Comparison of ENCODE assay signal across 13 mouse cellular contexts in the genomic region with DNA sequence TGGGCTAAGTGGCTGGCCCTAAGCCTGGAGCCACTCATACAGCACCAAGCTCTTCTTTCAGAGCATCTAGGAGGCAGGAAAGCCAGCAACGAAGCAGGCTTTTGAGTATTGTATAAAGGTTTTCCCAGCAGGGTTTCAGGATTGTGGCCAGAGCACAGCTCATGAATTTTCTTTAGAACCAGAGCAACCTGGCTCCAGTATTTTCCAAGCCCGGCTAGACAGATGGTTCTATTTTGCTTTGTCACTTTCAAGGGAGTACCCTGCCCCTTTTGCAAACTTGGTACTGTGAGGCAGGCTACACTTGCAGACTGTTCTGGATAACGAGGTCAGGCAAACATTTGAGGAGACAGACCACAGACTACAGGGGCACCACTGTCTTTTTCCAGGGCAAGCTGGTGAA. TPM values are rescaled to one million over a fixed set of nuclear protein-coding genes. Genes with fewer than 3 reads are reported as not detected.
DNase-seq lines count a peak whose midpoint lies in the region; ATAC-seq lines count a peak whose summit lies in the region.
"Had no signal": no experiment of that assay in that cellular context is flagged by ENCODE, and none has a peak within 500 bp of the region (broad histone marks: within the 10 kb centered on the region; RNA-seq: fewer than 3 reads in every experiment).

No protein-coding gene starts in this region.

- no peak overlapping the region for H3K4me2 ChIP-seq in heart, embryonic 13.5 days
- H3K4me2 ChIP-seq: embryonic facial prominence, embryonic 12.5 days; liver, embryonic 15.5 days; midbrain, embryonic 12.5 days; stomach, embryonic 15.5 days had no signal

- H3K36me3 ChIP-seq in heart, embryonic 13.5 days: no peaks in the 10 kb centered on the region
- H3K36me3 ChIP-seq: embryonic facial prominence, embryonic 12.5 days; liver, embryonic 15.5 days; midbrain, embryonic 12.5 days; stomach, embryonic 15.5 days had no signal

- H3K27me3 ChIP-seq in heart, embryonic 13.5 days (replicated peaks): no peaks in the 10 kb centered on the region
- H3K27me3 ChIP-seq: embryonic facial prominence, embryonic 12.5 days; liver, embryonic 15.5 days; midbrain, embryonic 12.5 days; stomach, embryonic 15.5 days had no signal

- peak overlapping the region; percentile 62 for H3K27ac ChIP-seq in heart, embryonic 13.5 days (replicated peaks)
- H3K27ac ChIP-seq: embryonic facial prominence, embryonic 12.5 days; liver, embryonic 15.5 days; midbrain, embryonic 12.5 days; stomach, embryonic 15.5 days had no signal

- DNase-seq in heart, adult 18-20 months: no peak
- peak; percentile 28 for DNase-seq in brain, adult 2 months (ENCODE audit: low read depth, low spot score)
- peak; percentile 57 to 62 for DNase-seq in cerebellum, postnatal 10 days
- peak; percentile 7 to 23 for DNase-seq in layer of hippocampus, adult 18-20 months (ENCODE audit: low spot score in 2 of 2)
- DNase-seq in T-cell, adult 2 months (ENCODE audit: low spot score): no peak
- DNase-seq in right cerebral cortex, postnatal 25 days: no peak
- DNase-seq: kidney, adult 2 months had no signal

- no peaks in the 10 kb centered on the region for H3K9me3 ChIP-seq in heart, embryonic 13.5 days
- H3K9me3 ChIP-seq: embryonic facial prominence, embryonic 12.5 days; liver, embryonic 15.5 days; midbrain, embryonic 12.5 days; stomach, embryonic 15.5 days had no signal

- no peak overlapping the region for H3K9ac ChIP-seq in heart, embryonic 13.5 days
- H3K9ac ChIP-seq: embryonic facial prominence, embryonic 12.5 days; liver, embryonic 15.5 days; midbrain, embryonic 12.5 days; stomach, embryonic 15.5 days had no signal

- ATAC-seq in heart, embryonic 13.5 days (ENCODE audit: extremely low read depth, insufficient number of reproducible peaks, low FRiP score, low TSS enrichment): no peak
- ATAC-seq in megakaryocyte, adult 5-6 weeks (ENCODE audit: poor library complexity, severe bottlenecking): no peak

- WGBS in heart, embryonic 13.5 days: 34% methylated on average over 3 of the region's 3 CpGs

- H3K4me3 ChIP-seq in heart, embryonic 13.5 days: no peak overlapping the region
- H3K4me3 ChIP-seq: embryonic facial prominence, embryonic 12.5 days; liver, embryonic 15.5 days; midbrain, embryonic 12.5 days; stomach, embryonic 15.5 days had no signal

- H3K4me1 ChIP-seq in heart, embryonic 13.5 days: peaks cover 3% of the 10 kb centered on the region; the same call in 1 of the 2 replicates
- H3K4me1 ChIP-seq: liver, embryonic 15.5 days; stomach, embryonic 15.5 days had no signal

RNA-seq across cellular contexts. Expression of a gene that starts 40.3 kb away (rescaled TPM):
- 8.9 and 12.1 TPM in 2 replicates for polyA plus RNA-seq in heart, embryonic 13.5 days (2015; fragmentation: Nextera tagmentation; extraction: Ambion mirVana)
- total RNA-seq in heart, adult 18-20 months (2021): 10 to 100 TPM; 13.1 to 15.2 TPM
- 10 to 100 TPM; 16.2 to 16.4 TPM for total RNA-seq in layer of hippocampus, adult 18-20 months (2021)
- 61.6 and 72.8 TPM in 2 replicates for total RNA-seq in megakaryocyte, adult 5-6 weeks (2015)
- total RNA-seq in megakaryocyte, adult 5-6 weeks (2017): 35.9 and 42.1 TPM in 2 replicates

Comparison
In these comparisons a context has a peak if more than half of its experiments do, and no peak if none do; other contexts are left out.
1. DNase-seq: peak in brain, adult 2 months (single experiment), cerebellum, postnatal 10 days (2 of 2) and layer of hippocampus, adult 18-20 months (2 of 2); none in heart, adult 18-20 months (0 of 2), T-cell, adult 2 months (single experiment) and right cerebral cortex, postnatal 25 days (single experiment).